Mouse (Mus musculus) CD4-positive, CD25-positive, alpha-beta regulatory T cell, adult 2 months (primary cell): ENCODE measurements around the gene Nfia.

ENCODE experiments used
- DNase-seq: peaks from one replicate; pipeline ENCODE4 v3.0.0-alpha.2; 2012; ENCODE audit warnings: low read depth, low spot score

The Nfia gene

GRCm38 (mm10) chr4:98057246-98057645, 284.7 kb downstream of the Nfia start:
- DNase-seq = no peak

- DNase-seq = no peak
Observed at GRCm38 (mm10) chr4:98057721-98058120, 285.2 kb downstream of the Nfia start.

- no peak for DNase-seq
Observed at GRCm38 (mm10) chr4:98058182-98058581, 285.6 kb downstream of the Nfia start.

GRCm38 (mm10) chr4:98060601-98061000, 288.1 kb downstream of the Nfia start:
- DNase-seq = no peak

GRCm38 (mm10) chr4:98061086-98061485, 288.6 kb downstream of the Nfia start:
- DNase-seq = no peak

GRCm38 (mm10) chr4:98063280-98063679, 290.7 kb downstream of the Nfia start:
- DNase-seq = no peak

GRCm38 (mm10) chr4:98076106-98076505, 303.6 kb downstream of the Nfia start:
- DNase-seq = no peak

GRCm38 (mm10) chr4:98076624-98077023, 304.1 kb downstream of the Nfia start:
- DNase-seq = no peak

- no peak for DNase-seq
Observed at GRCm38 (mm10) chr4:98080586-98080985, 308.1 kb downstream of the Nfia start.

- no peak for DNase-seq
Observed at GRCm38 (mm10) chr4:98081962-98082361, 309.4 kb downstream of the Nfia start.

- DNase-seq = no peak
Observed at GRCm38 (mm10) chr4:98082512-98082911, 310.0 kb downstream of the Nfia start.

GRCm38 (mm10) chr4:98085060-98085459, 312.5 kb downstream of the Nfia start:
- DNase-seq = no peak

GRCm38 (mm10) chr4:98086976-98087375, 314.4 kb downstream of the Nfia start:
- DNase-seq = no peak

GRCm38 (mm10) chr4:98089985-98090384, 317.5 kb downstream of the Nfia start:
- no peak for DNase-seq

GRCm38 (mm10) chr4:98090586-98090985, 318.1 kb downstream of the Nfia start:
- no peak for DNase-seq

- DNase-seq = peak; percentile 18
Observed at GRCm38 (mm10) chr4:98091368-98091827, 318.9 kb downstream of the Nfia start.

GRCm38 (mm10) chr4:98091901-98092472, 319.5 kb downstream of the Nfia start:
- no peak for DNase-seq

GRCm38 (mm10) chr4:98094112-98094805, 321.7 kb downstream of the Nfia start:
- no peak for DNase-seq

- no peak for DNase-seq
Observed at GRCm38 (mm10) chr4:98095060-98095459, 322.5 kb downstream of the Nfia start.

GRCm38 (mm10) chr4:98097013-98097566, 324.6 kb downstream of the Nfia start:
- peak; percentile 51 for DNase-seq

- no peak for DNase-seq
Observed at GRCm38 (mm10) chr4:98098663-98099062, 326.1 kb downstream of the Nfia start.

GRCm38 (mm10) chr4:98099433-98099832, 326.9 kb downstream of the Nfia start:
- no peak for DNase-seq
